Mouse (Mus musculus) liver (tissue): ENCODE data around the gene Shank2.
A peak's percentile ranks its signal among the peaks of the same experiment; 100 is the strongest.

Experiments used
- DNase-seq: peaks from one replicate; pipeline ENCODE4 v3.0.0-alpha.2; 2020; ENCODE audit warnings: mixed read lengths

The Shank2 gene

DNA sequence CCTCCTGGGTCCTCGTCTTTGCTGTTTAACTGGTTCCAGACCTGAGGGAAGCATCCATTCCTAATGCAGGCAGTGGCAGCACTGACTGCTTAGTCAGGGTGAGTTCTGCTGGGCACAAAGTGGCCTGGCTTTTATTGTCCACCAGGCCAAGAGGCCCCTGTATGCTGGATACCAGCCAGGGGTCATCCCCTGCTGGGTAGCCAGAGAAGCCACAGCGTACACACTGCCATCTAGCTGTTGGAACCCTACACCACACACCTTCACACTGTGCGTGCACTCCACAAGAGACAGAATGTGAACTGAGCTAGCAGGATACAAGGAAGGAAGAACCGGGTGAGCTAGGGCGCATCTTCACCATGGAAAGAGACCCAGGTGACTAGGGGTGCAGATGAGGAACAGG, 233.1 kb downstream of the Shank2 start:
- DNase-seq = no peak

DNA sequence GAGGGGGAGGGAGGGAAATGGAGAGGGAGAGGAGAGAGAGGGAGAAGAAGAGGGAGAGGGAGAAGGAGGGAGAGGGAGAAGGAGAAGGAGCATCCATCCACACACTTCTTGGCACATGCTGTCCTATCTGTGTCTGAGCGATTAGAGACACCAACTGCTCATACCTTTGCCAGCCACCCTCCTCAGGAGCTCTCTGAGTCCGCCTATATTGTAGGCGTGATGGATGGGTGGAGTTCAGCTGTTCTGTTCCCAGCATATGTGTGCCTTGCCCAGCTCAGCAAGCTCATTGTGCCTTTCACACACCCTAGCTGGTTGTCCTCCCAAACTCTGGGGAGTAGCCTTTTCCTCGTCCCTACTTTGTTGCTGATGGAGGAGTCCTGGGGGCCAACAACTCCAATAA, 233.8 kb downstream of the Shank2 start:
- DNase-seq = no peak

DNA sequence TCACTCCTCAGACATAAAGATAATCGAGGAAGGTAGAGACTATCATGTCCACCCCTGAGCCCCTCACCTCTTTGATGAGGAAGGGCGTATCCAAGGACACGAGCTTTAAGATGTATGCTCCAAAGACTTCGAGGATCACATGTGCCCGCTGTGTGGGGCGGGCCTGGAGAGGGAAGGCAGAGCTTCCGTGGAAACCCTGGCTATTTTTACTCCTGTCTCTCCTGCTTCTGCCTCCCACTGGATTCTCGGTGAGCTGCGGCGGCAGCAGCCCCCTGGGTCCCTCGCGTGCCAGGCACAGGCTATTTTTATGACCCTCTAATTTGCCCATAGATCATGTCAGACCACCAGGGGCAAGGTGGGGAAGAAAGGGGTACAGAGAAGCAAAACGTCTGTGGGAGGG, 235.1 kb downstream of the Shank2 start:
- DNase-seq = no peak

DNA sequence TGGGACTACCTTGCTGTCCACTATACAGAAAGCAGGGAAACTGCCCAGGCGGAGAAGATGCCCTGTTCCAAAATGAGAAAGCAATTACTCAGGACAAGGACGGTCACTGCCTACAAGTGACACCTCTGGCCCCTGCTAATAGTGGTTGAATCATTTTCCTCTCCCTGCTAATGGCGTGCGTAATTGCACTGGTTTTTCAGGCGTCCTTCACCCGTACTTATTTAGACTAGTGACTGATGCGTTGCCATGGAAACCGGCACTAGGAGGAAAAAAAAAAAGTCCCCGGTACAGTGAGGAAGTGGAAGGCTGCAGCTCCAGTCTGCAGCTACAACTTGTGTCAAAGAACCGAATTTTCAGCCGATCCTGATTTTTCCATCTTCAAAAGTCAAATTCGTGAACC, 236.7 kb downstream of the Shank2 start:
- DNase-seq = no peak

DNA sequence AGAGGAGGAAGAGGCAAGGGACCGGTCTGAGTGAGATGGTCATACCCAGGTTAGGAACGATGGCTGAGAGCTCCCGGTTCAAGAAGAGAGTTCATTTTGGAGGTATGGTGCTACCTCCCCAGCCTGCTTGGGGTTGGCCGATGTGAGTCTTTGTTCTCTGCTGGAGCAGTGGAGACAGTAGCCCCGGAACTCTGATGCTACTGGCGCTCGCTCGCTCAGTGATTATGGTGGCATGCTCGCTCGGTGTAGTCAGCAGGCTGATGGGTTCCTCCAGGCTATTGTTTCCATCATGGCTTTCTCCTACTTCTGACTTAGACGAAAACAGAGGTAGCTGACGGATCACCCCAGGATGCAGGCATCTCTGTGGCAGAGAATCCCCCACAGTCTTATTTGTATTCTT, 237.3 kb downstream of the Shank2 start:
- no peak for DNase-seq

DNA sequence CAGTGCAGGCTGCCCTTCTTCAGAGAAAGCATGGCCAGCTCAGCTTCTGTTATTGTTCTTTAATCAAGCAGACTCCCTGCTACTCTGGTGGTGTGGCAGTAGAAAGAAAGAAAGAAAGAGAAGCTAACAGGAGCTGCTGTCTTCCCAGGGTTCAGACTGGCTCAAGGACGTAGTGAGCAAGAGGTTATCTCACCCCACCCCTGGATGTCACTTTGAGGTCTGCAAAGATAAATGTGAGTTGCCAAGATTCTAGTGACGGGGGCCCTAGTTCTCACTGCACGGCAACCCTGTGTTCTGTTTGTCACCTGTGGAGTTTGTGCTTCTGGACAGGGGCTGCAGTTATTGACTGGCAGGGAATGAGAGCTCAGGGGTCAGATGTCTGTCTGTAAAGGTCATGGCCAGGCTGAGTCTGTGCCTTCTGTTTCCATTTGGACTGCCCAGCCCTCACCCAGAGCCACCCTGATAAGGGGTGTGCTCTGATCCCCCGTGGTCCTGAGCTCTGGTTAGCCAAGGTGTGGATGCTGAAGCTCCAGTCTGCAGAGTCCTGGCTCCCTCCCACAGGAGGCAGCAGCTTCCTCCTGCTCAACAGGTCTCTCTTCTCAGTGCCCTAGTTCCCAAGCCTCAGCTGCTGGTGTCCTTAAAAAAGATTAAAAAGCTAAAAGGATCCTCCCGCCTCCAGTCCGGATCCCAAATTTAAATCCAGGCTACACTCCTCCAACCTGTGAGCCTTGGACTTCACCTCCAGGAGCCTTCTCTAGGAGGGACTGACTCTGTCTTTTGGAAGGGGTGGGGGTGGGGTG, 238.0 kb downstream of the Shank2 start:
- no peak for DNase-seq

DNA sequence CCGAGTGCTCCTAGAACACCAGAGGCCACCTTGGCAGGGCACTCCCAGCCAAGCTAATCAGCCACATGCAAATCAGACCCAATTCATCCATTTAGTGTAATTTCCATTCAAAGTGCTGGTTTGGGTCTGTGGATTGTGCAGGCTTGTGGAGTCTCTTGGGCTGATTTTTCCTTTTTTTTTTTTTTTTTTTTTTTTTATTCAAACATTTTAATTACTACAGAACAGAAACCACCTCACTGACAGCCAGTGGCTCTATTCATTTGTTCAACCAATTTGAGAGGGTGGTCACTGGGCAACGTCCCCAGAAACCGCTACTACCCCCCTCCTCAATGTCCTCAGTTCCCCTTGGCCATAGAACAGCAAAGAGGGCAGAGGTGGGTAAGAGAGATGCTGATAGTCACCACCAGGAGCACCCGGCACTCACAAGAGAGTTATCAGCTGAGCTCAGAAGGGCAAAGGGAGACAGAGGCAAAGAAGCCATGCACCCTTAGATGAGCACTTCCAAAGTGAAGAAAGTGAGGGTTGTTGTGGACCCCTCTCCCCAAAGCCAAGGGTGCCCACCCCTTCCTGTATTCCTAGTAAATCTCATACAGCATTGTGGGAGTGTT, 239.1 kb downstream of the Shank2 start:
- no peak for DNase-seq

DNA sequence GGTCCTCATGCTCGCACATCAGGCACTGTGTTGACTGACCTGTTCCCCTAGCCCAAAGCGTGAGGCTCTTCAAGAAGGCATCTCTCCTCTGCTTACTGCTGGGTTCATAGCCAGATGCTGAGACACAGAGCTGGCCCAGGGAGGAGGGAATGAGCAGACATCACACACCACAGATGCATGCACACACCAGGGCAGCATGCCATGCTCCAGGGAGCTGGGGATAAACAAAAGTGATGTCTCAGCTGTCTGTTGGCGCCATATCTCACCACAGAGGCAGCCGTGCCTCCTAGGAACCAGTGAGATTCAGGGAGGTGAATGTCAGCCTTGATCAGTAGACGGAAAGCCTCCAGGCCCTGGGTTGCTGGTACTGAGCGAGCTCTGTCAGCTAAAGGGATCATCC, 242.5 kb downstream of the Shank2 start:
- no peak for DNase-seq

DNA sequence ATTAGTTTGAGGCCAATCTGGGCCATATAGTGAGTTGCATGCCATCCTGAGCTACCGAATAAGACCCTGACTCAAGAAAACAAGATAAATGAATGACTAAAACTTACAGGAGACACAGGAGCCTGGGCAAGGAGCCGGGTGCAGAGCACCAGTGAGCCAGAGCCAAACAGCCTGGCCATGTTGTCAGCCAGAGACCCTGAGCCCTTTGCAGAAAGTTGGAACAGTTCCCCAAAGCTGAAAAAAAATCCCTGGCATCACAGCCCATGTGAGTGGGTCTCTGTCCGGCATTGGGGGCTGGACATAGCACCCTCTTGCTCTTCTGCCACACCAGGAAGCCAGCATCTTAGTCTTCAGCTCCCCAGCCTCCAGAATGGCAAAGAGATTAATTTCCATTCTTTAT, 244.5 kb downstream of the Shank2 start:
- no peak for DNase-seq

DNA sequence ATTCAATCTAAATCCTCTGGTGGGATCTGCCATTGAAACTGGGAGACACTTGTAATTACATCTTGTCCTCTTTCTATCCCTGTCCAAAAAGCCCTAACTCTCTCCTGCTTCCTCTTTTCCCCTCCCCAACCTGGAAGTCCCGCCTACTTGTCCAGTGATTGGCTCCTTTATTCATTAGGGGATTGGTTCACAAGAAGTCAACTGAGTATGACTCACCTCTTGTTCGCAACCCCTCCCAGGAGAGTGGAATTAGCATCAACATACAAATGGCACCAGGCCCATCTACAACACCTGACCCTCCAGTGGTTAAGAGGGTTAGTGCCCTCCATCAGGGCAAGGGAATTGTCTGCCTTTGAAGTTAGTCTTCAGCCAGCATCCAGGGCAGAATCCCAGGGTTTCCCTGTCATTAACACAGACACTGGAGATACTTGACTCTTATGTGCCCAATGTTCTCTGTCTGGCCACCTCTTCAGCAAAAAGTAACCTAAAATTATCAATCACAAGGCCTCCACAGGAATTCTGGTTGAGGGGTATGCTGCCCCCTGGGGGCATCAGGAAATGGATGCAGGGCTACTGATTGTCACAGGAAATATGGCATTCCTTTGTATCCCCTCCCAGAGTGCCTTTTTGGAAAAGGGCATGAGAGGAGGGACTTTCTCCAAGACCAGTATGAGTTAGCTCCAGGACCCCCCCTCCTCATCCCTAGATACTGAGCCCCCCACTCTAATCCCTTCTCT, 247.1 kb downstream of the Shank2 start:
- no peak for DNase-seq

DNA sequence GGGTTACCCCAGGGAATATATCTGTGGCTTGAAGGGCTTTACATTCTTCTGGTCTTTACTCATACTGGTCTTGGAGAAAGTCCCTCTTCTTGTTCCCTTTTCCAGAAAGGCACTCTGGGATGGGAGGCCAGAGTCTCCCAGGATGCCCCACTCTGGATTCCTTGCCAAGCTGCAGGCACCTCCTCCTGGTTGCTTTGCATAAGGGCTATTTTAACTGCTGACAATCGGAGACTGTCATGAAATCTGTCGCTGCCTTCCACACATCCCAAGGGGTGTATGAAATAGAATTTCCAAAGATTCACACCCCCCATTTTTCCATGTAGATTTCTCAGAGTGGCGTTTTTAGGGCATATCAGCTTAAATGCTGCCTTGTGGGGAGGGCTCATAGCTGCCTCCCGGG, 249.1 kb downstream of the Shank2 start:
- DNase-seq = no peak

DNA sequence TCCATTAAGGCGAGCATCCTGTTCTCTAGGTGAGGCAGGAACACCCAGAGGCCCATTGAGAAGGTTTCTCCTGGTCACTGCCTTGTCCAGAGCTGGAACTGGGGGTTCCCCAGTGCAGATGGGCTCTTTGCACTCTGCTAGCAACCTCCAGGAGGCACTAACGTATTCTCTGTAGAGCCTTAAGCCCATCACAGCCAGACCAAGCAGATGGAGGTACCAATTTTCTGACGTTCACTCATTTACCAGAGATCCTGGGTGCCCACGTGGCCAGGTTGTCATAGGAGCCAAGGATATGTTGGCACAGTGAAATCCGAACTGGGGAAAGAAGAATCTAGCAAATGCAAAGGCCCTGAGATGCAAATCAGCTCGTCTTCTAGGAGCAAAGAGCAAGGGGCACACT, 249.5 kb downstream of the Shank2 start:
- DNase-seq = no peak

DNA sequence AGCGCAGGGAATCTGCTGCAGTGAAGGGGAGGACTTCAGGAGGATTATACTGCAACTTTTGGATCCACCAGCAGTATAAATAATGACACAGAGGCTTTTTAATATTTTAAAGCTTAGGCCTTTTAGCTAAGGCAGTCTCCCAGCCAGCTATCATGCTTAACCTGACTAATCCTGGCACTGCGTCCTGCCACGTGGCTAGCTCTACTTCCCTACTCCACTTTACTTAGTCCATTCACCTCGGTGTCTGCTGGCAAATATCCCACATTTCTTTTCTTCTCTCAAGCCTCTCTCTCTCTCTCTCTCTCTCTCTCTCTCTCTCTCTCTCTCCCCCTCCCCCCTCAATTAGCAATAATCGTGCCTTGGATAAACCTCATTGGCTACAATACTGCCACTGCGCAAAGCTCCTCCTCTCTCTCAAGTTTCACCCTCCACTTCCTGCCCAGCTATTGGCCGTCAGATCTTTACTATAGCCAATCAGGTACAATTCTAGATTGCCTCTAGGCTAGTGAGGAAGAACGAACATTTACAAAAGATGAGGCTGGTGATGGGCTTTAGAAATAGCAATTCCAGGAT, 253.0 kb downstream of the Shank2 start:
- no peak for DNase-seq

DNA sequence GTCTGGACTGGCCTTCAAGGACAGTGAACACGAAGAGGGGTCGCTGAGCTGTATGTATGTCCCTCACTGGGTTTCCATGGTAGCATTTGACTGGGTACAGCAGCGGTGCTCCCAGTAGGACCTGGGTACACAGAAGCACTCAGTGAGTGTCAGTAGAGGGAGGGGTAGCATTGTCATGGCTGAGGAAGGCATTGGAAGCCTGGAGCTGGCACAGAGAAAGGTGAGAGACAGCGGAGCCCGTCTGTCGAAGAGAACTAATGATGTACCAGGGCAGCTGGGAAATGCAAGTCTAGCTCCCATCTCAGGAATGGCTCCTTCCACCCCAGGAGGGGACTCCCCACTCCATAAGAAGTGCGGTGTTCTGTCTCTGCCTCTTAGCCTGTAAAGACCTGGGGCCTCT, 256.1 kb downstream of the Shank2 start:
- DNase-seq = no peak

DNA sequence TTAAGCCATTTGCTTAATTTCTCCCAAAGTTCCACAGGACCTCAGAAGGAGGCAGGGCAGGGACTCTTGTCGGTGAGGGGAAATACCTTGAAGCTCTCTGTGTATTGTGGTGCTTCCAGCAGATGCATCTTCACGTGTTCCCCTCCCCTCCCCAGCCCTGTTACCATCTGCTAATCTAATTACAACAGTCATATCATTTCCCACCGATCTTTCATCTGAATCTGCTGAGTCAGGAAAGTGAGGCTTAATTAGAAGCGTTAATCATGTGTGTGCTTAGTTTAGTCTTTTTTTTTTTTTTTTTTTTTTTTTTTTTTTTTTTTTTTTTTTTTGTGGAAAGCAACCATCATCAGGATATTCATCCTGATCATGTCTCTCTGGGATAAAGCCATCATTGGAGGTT, 256.6 kb downstream of the Shank2 start:
- no peak for DNase-seq

DNA sequence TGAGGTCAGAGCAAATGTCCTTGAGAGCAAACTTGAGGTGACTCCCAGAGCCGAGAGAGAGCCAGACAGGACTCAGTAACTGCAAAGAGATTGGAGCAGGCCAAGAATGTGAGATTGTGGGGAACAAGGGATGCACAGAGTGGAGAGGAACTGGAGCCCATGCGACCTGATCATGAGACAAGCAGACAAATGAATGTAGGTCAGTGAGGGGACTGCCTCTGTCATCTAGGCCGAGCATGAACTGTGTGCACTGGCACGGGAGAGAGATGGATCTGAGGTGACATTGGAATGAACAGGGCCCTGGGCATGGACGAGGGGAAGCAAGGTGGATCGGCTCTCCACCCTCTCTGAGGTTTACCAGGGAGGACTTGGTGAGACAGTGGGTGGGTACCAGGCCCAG, 260.9 kb downstream of the Shank2 start:
- no peak for DNase-seq

DNA sequence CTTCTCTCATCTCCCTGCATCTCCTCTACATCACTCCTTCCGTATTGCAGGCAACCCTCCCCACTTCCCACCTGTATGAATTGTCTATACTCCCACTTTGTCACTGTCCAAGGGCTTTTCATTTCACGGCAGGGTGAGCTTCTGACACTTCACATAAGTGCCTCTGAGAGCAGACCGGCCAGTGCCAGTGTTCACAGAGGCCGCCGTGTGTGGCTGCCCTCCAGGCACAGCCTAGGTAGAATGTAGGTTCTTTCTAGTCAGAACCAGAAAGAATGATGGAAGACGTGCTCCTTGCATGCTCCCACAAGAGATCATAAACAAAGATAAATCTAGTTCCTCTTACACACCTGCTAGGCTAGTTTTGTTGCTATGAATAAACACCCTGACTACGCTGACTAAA, 265.0 kb downstream of the Shank2 start:
- no peak for DNase-seq

DNA sequence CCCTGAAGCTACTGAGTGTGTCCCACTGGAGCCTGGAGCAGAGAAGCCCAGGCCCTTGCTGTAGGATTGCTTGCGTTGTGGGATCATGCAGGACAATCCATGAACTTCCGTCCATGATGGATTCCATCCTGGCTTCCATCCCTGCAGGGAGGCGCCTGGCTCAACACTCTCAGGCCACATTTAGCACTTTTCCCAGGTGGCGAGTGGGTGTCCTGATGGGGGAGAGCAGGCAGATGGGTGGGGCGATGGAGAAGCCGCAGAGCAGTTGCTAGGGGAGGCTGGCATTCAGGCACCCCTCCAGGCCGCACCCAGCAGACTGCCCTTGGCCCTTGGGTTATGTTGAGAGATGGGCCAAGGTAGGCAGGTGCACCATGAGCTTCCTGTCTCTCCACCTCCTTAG, 266.6 kb downstream of the Shank2 start:
- no peak for DNase-seq

DNA sequence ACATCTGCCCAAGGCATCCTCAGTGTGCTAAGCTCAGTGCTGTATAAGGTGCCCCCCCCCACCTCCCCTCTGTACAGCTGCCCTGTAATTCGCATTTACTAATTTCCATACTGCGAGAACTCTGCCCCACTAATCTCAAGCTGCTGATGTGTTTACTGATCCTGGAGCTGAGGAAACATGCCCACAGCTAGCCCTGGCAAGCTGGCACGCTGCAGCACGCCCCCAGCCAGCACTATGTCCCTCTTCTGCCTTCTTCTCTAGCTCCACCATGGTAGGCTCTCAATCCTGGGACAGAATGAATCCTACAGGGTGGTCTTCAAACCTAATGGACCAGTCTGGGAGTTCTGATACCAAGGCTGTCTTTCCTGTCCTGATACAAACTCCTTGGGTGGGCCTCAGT, 267.1 kb downstream of the Shank2 start:
- no peak for DNase-seq

DNA sequence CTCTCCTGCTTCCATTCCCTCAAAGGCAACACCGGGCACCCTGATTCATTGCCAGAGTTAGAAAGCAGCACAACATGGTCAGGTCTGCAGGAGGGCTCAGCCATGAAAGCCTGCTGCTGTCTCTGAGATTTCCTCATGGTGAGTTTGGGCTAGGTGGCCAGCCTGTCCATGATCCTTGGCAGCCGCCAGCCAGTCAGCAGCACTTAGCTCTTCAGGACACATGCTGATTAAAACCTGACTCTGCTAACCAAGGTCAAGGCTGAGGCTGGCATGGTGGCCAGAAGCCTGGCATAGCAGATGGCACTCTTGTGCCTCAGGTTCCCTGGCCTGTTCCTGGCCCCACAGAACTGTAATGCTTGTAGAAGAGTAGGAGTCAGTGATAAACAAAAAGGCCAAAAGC, 269.3 kb downstream of the Shank2 start:
- no peak for DNase-seq

DNA sequence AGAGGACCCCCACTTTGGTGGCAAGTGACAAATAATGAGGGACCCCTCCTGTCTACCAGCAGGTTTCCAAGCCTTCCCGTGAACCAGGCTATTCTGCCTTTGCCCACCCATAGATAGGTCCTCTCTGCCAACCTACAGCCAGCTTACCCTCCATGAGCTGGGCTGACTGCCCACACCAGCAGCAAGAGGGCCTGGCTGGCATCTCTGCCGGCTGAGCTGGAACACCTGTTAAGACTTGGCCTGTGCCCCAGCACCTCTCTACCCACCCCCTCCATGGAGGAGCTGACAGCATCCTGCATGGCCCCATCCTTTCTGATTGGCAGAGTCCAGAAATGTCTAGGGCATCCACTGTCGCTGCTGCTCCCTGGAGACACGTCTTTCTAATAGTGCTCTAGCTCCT, 277.0 kb downstream of the Shank2 start:
- no peak for DNase-seq

DNA sequence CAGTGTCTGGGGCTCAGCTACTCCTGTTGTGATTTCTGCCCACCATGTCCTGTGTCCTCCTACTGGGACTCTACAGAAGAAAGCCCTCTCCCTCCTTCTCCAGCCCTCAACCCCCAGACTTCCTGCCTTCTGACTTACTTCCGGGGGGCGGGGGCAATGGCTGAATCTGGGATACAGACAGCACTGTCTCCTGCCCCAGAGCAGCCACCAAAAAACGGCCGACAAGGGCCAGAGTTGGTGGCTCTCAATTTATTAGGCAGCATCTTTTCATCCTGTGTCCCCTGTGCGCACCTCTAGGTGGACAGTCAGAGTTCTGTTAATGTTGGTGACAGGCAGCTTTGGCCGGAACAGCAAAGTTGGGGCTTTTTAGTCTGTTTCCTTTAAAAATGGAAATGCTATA, 282.0 kb downstream of the Shank2 start:
- DNase-seq = peak; percentile 6

DNA sequence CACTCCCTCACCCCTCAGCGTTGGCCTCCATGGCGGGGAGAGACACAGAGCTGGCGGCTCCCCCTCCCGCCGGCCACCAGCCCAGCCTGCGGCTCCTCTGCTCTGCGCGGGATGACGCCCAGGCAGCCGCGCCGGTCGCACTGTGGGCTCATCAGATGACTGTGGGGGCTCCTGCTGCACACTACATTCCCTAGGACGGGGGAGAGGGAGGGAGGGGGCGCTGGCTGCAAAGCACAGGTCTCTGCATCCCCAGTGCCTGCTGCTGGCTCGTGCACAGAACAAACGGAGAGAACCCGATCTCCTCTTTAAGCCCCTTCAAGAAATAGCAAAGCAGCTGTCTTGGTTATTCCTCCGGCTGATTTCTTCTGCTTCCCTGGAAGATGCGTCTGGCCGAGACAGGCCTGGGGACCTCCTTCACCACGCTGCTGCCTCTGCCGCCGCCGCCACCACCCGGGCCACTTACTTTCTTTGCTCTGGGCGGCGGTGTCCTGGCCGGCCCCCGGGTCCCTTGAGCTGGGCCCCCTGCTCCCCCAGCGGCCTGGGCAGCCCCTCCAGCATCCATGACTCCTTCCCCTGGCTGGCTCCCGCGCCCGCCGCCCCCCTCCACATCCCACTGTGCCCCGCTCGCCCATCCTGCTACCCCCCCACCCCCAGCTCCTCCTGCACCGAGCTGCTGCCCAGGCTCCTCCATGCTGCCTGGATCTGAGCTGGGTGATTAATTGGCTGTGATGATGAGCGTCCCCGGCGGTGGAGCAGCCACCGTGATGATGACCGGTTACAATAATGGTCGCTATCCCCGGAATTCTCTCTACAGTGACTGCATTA, 282.7 kb downstream of the Shank2 start:
- DNase-seq = peak; percentile 11
